Mouse (Mus musculus) left cerebral cortex, adult 11 months (tissue): ENCODE results near the gene Tspan18.

ENCODE experiments used
- DNase-seq: peaks from one replicate; pipeline ENCODE4 v3.0.0; 2022; ENCODE audit warnings: low spot score

Gene Tspan18

GRCm38 (mm10) chr2:93182859-93183258 is 151.4 kb downstream of the Tspan18 start:
- DNase-seq, result no peak

- DNase-seq, result no peak
These were observed 154.0 kb downstream of the Tspan18 start for GRCm38 (mm10) chr2:93180077-93180844.

- no peak for DNase-seq
These were observed 154.7 kb downstream of the Tspan18 start for GRCm38 (mm10) chr2:93179603-93180002.

- no peak for DNase-seq
These were observed 156.0 kb downstream of the Tspan18 start for GRCm38 (mm10) chr2:93178313-93178677.

GRCm38 (mm10) chr2:93177668-93178312 is 156.5 kb downstream of the Tspan18 start:
- DNase-seq, result no peak

- no peak for DNase-seq
These were observed 157.2 kb downstream of the Tspan18 start for GRCm38 (mm10) chr2:93176871-93177667.

GRCm38 (mm10) chr2:93176193-93176798 is 158.0 kb downstream of the Tspan18 start:
- DNase-seq, result no peak

GRCm38 (mm10) chr2:93175721-93176120 is 158.6 kb downstream of the Tspan18 start:
- no peak for DNase-seq

GRCm38 (mm10) chr2:93175278-93175677 is 159.0 kb downstream of the Tspan18 start:
- no peak for DNase-seq

- no peak for DNase-seq
These were observed 160.1 kb downstream of the Tspan18 start for GRCm38 (mm10) chr2:93174159-93174558.

GRCm38 (mm10) chr2:93172460-93172859 is 161.8 kb downstream of the Tspan18 start:
- DNase-seq, result no peak

- no peak for DNase-seq
These were observed 162.4 kb downstream of the Tspan18 start for GRCm38 (mm10) chr2:93171929-93172328.

- no peak for DNase-seq
These were observed 163.5 kb downstream of the Tspan18 start for GRCm38 (mm10) chr2:93170845-93171200.

GRCm38 (mm10) chr2:93170156-93170844 is 164.0 kb downstream of the Tspan18 start:
- DNase-seq, result no peak

- DNase-seq, result no peak
These were observed 167.4 kb downstream of the Tspan18 start for GRCm38 (mm10) chr2:93166734-93167406.

GRCm38 (mm10) chr2:93166295-93166694 is 168.0 kb downstream of the Tspan18 start:
- no peak for DNase-seq

- DNase-seq, result no peak
These were observed 170.5 kb downstream of the Tspan18 start for GRCm38 (mm10) chr2:93163750-93164335.

GRCm38 (mm10) chr2:93163317-93163716 is 171.0 kb downstream of the Tspan18 start:
- no peak for DNase-seq

GRCm38 (mm10) chr2:93162791-93163190 is 171.5 kb downstream of the Tspan18 start:
- no peak for DNase-seq

- DNase-seq, result no peak
These were observed 172.2 kb downstream of the Tspan18 start for GRCm38 (mm10) chr2:93161914-93162664.
